Mouse (Mus musculus): ENCODE results near the gene Mrpl48. TPM values are rescaled to one million over a fixed set of nuclear protein-coding genes. Genes with fewer than 3 reads are reported as not detected.

The Mrpl48 gene
- polyA plus RNA-seq, 2 experiments = 42.0 to 79.6 TPM

DNA sequence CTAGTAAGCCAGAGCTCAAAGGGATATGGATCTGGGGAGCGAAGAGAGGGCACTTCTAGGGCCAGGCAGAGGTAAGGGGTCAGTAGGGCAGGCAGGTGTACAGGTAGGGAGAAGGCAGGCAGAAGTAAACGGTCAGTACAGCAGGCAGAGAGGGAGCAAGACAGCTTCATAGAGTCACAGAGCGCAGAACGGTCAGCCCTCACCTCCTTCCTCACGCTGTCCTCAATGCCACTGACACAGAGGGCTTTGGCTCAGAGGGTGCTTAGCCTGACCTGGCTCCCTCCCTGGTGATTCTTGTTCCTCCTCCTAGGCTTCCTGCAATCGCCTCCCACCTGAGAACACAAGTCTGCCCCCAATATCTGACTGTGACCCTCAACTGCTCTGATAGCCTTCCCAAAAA, 42.3 kb upstream of the Mrpl48 start:
- no peak for DNase-seq (ENCODE audit: low spot score)

DNA sequence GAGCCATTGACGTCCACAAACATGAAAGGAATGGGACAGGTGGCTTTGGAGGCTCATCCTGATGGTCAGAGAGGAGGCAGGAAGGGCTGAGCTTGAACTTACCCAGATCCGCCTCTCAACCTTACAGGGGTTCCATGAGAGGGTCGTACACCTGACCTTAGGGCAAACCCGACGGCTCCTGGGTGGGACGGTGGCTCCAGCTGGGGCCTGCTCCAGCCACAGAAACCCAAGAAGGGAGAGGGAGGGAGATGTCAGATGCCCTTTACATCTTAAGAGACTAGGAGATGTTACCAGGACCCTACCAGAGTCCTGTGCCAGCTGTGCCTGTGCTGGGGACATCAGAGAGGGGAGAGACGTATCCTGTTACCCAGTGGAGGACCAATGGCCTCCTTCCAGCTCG, 41.7 kb upstream of the Mrpl48 start:
- Histone ChIP-seq H3K4me3 (replicated peaks; ENCODE audit: low read length) (no peak overlapping the region), H3K27ac (replicated peaks; ENCODE audit: low read depth, low read length) (no peak overlapping the region), H3K9ac (ENCODE audit: low read depth, low read length, severe bottlenecking) (no peak overlapping the region), H3K36me3 (ENCODE audit: control insufficient read depth, insufficient read depth, low read length) (no peaks in the 10 kb centered on the region; the same call in 1 of the 2 replicates), H3K27me3 (ENCODE audit: control insufficient read depth, insufficient read depth, low read length) (no peaks in the 10 kb centered on the region), H3K4me1 (ENCODE audit: control insufficient read depth, insufficient read depth, low read length) (no peaks in the 10 kb centered on the region), H3K9me3 (ENCODE audit: control insufficient read depth, low read length) (no peaks in the 10 kb centered on the region), H3K4me2 (replicated peaks; ENCODE audit: low read depth, low read length, severe bottlenecking) (no peak overlapping the region)
- 65% methylated on average over 8 of the region's 8 CpGs for WGBS
- TF ChIP-seq POLR2A (IDR thresholded peaks at IDR 0.05; ENCODE audit: borderline replicate concordance, extremely low read depth, insufficient read depth, insufficient read length) = no peak
- ATAC-seq (ENCODE audit: low FRiP score, low read depth) = no peak
- no peak for DNase-seq (ENCODE audit: low spot score)

More for the DNA sequence above, 42.3 kb upstream of the Mrpl48 start:
- Histone ChIP-seq H3K4me2 (replicated peaks; ENCODE audit: low read depth, low read length, severe bottlenecking) (no peak overlapping the region), H3K27ac (replicated peaks; ENCODE audit: low read depth, low read length) (no peak overlapping the region), H3K4me1 (ENCODE audit: control insufficient read depth, insufficient read depth, low read length) (no peaks in the 10 kb centered on the region), H3K36me3 (ENCODE audit: control insufficient read depth, insufficient read depth, low read length) (no peaks in the 10 kb centered on the region; the same call in 1 of the 2 replicates), H3K9me3 (ENCODE audit: control insufficient read depth, low read length) (no peaks in the 10 kb centered on the region), H3K4me3 (replicated peaks; ENCODE audit: low read length) (no peak overlapping the region), H3K27me3 (ENCODE audit: control insufficient read depth, insufficient read depth, low read length) (no peaks in the 10 kb centered on the region), H3K9ac (ENCODE audit: low read depth, low read length, severe bottlenecking) (no peak overlapping the region)
- ATAC-seq (ENCODE audit: low FRiP score, low read depth) = no peak
- WGBS = 74% methylated on average over 6 of the region's 6 CpGs
- no peak for TF ChIP-seq POLR2A (IDR thresholded peaks at IDR 0.05; ENCODE audit: borderline replicate concordance, extremely low read depth, insufficient read depth, insufficient read length)

GRCm38 (mm10) chr7:100649095-100649494, 41.0 kb upstream of the Mrpl48 start:
- DNase-seq (ENCODE audit: low spot score) (no peak), ATAC-seq (ENCODE audit: low FRiP score, low read depth) (no peak)
- Histone ChIP-seq H3K36me3 (ENCODE audit: control insufficient read depth, insufficient read depth, low read length) (no peaks in the 10 kb centered on the region; the same call in 1 of the 2 replicates), H3K27ac (replicated peaks; ENCODE audit: low read depth, low read length) (no peak overlapping the region), H3K9me3 (ENCODE audit: control insufficient read depth, low read length) (no peaks in the 10 kb centered on the region), H3K4me3 (replicated peaks; ENCODE audit: low read length) (no peak overlapping the region), H3K27me3 (ENCODE audit: control insufficient read depth, insufficient read depth, low read length) (no peaks in the 10 kb centered on the region), H3K9ac (ENCODE audit: low read depth, low read length, severe bottlenecking) (no peak overlapping the region), H3K4me2 (replicated peaks; ENCODE audit: low read depth, low read length, severe bottlenecking) (no peak overlapping the region), H3K4me1 (ENCODE audit: control insufficient read depth, insufficient read depth, low read length) (no peaks in the 10 kb centered on the region)
- WGBS = 71% methylated on average over 4 of the region's 4 CpGs
- no peak for TF ChIP-seq POLR2A (IDR thresholded peaks at IDR 0.05; ENCODE audit: borderline replicate concordance, extremely low read depth, insufficient read depth, insufficient read length)

GRCm38 (mm10) chr7:100645147-100645546, 37.0 kb upstream of the Mrpl48 start:
- no peaks in the 10 kb centered on the region for H3K9me3 ChIP-seq (ENCODE audit: control insufficient read depth, low read length)
- H3K27ac ChIP-seq (replicated peaks; ENCODE audit: low read depth, low read length) = no peak overlapping the region
- H3K4me2 ChIP-seq (replicated peaks; ENCODE audit: low read depth, low read length, severe bottlenecking) = no peak overlapping the region
- no peak for TF ChIP-seq POLR2A (IDR thresholded peaks at IDR 0.05; ENCODE audit: borderline replicate concordance, extremely low read depth, insufficient read depth, insufficient read length)
- H3K36me3 ChIP-seq (ENCODE audit: control insufficient read depth, insufficient read depth, low read length) = peaks cover 7% of the 10 kb centered on the region
- H3K4me1 ChIP-seq (ENCODE audit: control insufficient read depth, insufficient read depth, low read length) = no peaks in the 10 kb centered on the region
- no peak overlapping the region for H3K4me3 ChIP-seq (replicated peaks; ENCODE audit: low read length)
- ATAC-seq (ENCODE audit: low FRiP score, low read depth) = no peak
- WGBS = 38% methylated on average over 3 of the region's 3 CpGs
- no peaks in the 10 kb centered on the region for H3K27me3 ChIP-seq (ENCODE audit: control insufficient read depth, insufficient read depth, low read length)
- peak; percentile 82 for DNase-seq (ENCODE audit: low spot score)
- H3K9ac ChIP-seq (ENCODE audit: low read depth, low read length, severe bottlenecking) = no peak overlapping the region

- Histone ChIP-seq H3K4me1 (ENCODE audit: control insufficient read depth, insufficient read depth, low read length) (no peaks in the 10 kb centered on the region), H3K4me3 (replicated peaks; ENCODE audit: low read length) (no peak overlapping the region), H3K27me3 (ENCODE audit: control insufficient read depth, insufficient read depth, low read length) (no peaks in the 10 kb centered on the region), H3K9ac (ENCODE audit: low read depth, low read length, severe bottlenecking) (no peak overlapping the region), H3K4me2 (replicated peaks; ENCODE audit: low read depth, low read length, severe bottlenecking) (no peak overlapping the region), H3K27ac (replicated peaks; ENCODE audit: low read depth, low read length) (no peak overlapping the region), H3K36me3 (ENCODE audit: control insufficient read depth, insufficient read depth, low read length) (peaks cover 17% of the 10 kb centered on the region), H3K9me3 (ENCODE audit: control insufficient read depth, low read length) (no peaks in the 10 kb centered on the region)
- ATAC-seq (ENCODE audit: low FRiP score, low read depth) (no peak), DNase-seq (ENCODE audit: low spot score) (no peak)
- WGBS = 90% methylated on average over 4 of the region's 4 CpGs
- TF ChIP-seq POLR2A (IDR thresholded peaks at IDR 0.05; ENCODE audit: borderline replicate concordance, extremely low read depth, insufficient read depth, insufficient read length) = no peak
Measured at GRCm38 (mm10) chr7:100642413-100642812, 34.3 kb upstream of the Mrpl48 start.

DNA sequence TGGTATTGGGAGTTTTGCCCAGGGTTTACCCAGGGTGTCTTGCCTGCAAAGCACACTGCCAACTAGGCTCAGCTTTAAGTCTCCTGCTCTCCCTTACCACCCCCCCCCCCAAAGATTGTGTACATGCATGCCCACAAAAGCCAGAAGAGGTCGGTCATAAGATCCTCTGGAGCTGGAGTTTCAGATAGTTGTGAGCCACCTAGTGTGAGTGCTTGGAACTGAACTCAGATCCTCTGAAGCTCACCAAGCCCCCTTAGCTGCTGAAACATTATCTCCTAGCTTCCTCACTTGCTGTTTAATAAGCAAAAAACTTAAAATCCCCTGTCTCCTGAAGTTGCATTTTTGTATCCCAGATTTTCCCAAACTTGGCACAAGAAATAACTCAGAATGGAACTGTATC, 29.6 kb upstream of the Mrpl48 start:
- no peak overlapping the region for H3K27ac ChIP-seq (replicated peaks; ENCODE audit: low read depth, low read length)
- TF ChIP-seq POLR2A (IDR thresholded peaks at IDR 0.05; ENCODE audit: borderline replicate concordance, extremely low read depth, insufficient read depth, insufficient read length) = no peak
- H3K9me3 ChIP-seq (ENCODE audit: control insufficient read depth, low read length) = no peaks in the 10 kb centered on the region
- 17% methylated on average over 1 of the region's 1 CpGs for WGBS
- no peak overlapping the region for H3K4me3 ChIP-seq (replicated peaks; ENCODE audit: low read length)
- DNase-seq (ENCODE audit: low spot score) (no peak), ATAC-seq (ENCODE audit: low FRiP score, low read depth) (no peak)
- H3K9ac ChIP-seq (ENCODE audit: low read depth, low read length, severe bottlenecking) = no peak overlapping the region
- peaks cover 42% of the 10 kb centered on the region for H3K36me3 ChIP-seq (ENCODE audit: control insufficient read depth, insufficient read depth, low read length)
- H3K4me1 ChIP-seq (ENCODE audit: control insufficient read depth, insufficient read depth, low read length) = no peaks in the 10 kb centered on the region
- no peak overlapping the region for H3K4me2 ChIP-seq (replicated peaks; ENCODE audit: low read depth, low read length, severe bottlenecking)
- no peaks in the 10 kb centered on the region for H3K27me3 ChIP-seq (ENCODE audit: control insufficient read depth, insufficient read depth, low read length)

All from limb, embryonic 14.5 days (tissue).